Mouse (Mus musculus): ENCODE measurements around the gene Elfn1. TPM values are rescaled to one million over a fixed set of nuclear protein-coding genes. Genes with fewer than 3 reads are reported as not detected.

The Elfn1 gene
- polyA plus RNA-seq, 1 experiment from 2014 or later: 0.17 TPM

DNA sequence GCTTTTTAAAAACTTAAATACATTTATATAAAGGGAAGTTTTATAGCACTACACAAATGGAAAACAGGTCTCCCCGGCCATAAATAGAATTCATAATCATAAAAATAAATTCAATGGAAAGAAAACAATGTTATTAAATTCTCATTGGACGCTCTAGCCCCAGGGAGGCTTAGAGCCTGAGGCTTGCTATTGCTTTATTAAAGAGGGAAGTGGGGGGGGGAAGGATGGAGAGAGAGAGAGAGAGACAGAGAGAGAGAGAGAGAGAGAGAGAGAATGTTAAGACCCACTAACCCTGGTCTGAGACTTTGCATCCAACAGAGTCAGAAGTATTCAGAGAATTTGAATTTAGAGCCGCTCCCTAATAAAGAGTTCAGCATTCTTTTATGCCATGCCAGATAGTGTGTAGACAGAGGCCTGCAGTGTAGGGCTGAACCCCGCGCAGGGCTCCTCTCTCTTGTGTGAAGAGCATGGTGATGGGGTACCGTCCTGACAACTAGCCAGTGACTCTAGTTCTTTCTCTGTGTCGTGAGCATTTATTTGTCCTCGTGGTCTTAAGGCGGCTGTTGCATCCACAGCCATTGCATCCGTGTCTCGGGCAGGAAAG, 42.3 kb downstream of the Elfn1 start:
- Histone ChIP-seq H3K27ac (ENCODE audit: low read length) (no peak overlapping the region), H3K36me3 (ENCODE audit: control insufficient read depth, insufficient read depth, low read length) (no peaks in the 10 kb centered on the region), H3K4me2 (ENCODE audit: low read depth, low read length) (no peak overlapping the region), H3K9ac (ENCODE audit: low read depth, low read length) (no peak overlapping the region), H3K4me3 (ENCODE audit: low read length) (no peak overlapping the region), H3K4me1 (ENCODE audit: control insufficient read depth, insufficient read depth, low read length) (peaks cover 6% of the 10 kb centered on the region), H3K27me3 (replicated peaks; ENCODE audit: control insufficient read depth, insufficient read depth, low read length) (no peaks in the 10 kb centered on the region), H3K9me3 (ENCODE audit: control insufficient read depth, low read length) (no peaks in the 10 kb centered on the region)
- WGBS: 70% methylated on average over 11 of the region's 11 CpGs
- no peak for ATAC-seq

- Histone ChIP-seq H3K27me3 (replicated peaks; ENCODE audit: control insufficient read depth, insufficient read depth, low read length) (no peaks in the 10 kb centered on the region), H3K4me3 (ENCODE audit: low read length) (peak overlapping the region; percentile 1; the same call in 1 of the 2 replicates), H3K9ac (ENCODE audit: low read depth, low read length) (no peak overlapping the region), H3K27ac (ENCODE audit: low read length) (no peak overlapping the region), H3K36me3 (ENCODE audit: control insufficient read depth, insufficient read depth, low read length) (no peaks in the 10 kb centered on the region), H3K4me2 (ENCODE audit: low read depth, low read length) (no peak overlapping the region), H3K4me1 (ENCODE audit: control insufficient read depth, insufficient read depth, low read length) (peaks cover 9% of the 10 kb centered on the region), H3K9me3 (ENCODE audit: control insufficient read depth, low read length) (no peaks in the 10 kb centered on the region)
- ATAC-seq: peak; percentile 67
- WGBS: 16% methylated on average over 10 of the region's 10 CpGs
Measured at GRCm38 (mm10) chr5:139956859-139957258, 49.1 kb downstream of the Elfn1 start.

DNA sequence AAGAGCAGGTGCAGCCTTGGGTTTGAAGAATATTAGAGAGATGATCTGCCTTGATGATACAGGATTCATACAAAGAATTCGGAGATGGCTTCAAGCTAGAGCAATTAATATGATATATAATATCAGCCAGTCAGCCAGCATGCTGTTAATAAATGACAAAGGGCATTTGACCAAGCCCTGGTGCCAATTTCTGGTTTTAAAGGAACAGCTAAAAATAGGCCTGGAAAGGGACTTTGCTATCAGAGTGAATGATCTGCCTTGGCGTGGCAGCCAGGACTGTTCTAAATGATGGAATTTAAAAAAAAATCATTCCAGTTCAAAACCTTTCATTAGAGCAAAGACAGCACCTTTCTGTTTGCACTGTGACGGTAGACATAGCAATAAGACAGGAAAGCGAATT, 52.0 kb downstream of the Elfn1 start:
- Histone ChIP-seq H3K4me3 (ENCODE audit: low read length) (no peak overlapping the region), H3K4me1 (ENCODE audit: control insufficient read depth, insufficient read depth, low read length) (peaks cover 9% of the 10 kb centered on the region), H3K36me3 (ENCODE audit: control insufficient read depth, insufficient read depth, low read length) (no peaks in the 10 kb centered on the region), H3K9me3 (ENCODE audit: control insufficient read depth, low read length) (no peaks in the 10 kb centered on the region), H3K27me3 (replicated peaks; ENCODE audit: control insufficient read depth, insufficient read depth, low read length) (no peaks in the 10 kb centered on the region), H3K27ac (ENCODE audit: low read length) (no peak overlapping the region), H3K4me2 (ENCODE audit: low read depth, low read length) (no peak overlapping the region), H3K9ac (ENCODE audit: low read depth, low read length) (no peak overlapping the region)
- 80% methylated on average over 4 of the region's 4 CpGs for WGBS
- no peak for ATAC-seq

DNA sequence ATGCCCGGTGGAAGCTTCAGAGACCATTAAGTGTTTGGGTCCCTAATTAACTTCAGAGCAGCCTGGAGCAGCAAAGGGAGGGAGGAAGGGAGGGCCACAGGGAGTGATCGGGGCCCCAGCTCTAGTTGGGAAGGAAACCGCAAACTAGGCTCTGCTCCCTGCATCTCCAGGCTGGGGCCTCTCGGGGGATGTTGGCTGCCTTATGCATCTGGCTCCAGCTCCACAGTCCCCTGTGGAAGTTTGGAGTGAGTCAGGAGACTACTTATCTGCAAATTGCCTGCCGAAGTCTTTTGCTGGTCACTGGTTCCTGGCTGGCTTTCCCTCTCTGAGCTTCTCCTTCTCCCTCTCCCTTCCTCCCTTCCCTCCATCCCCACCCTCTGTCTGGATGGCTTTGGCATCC, 56.6 kb downstream of the Elfn1 start:
- H3K27me3 ChIP-seq (replicated peaks; ENCODE audit: control insufficient read depth, insufficient read depth, low read length): no peaks in the 10 kb centered on the region
- no peaks in the 10 kb centered on the region for H3K9me3 ChIP-seq (ENCODE audit: control insufficient read depth, low read length)
- no peak overlapping the region for H3K9ac ChIP-seq (ENCODE audit: low read depth, low read length)
- H3K4me2 ChIP-seq (ENCODE audit: low read depth, low read length): no peak overlapping the region
- H3K27ac ChIP-seq (ENCODE audit: low read length): no peak overlapping the region
- 52% methylated on average over 5 of the region's 5 CpGs for WGBS
- H3K4me3 ChIP-seq (ENCODE audit: low read length): no peak overlapping the region
- ATAC-seq: no peak
- no peaks in the 10 kb centered on the region for H3K36me3 ChIP-seq (ENCODE audit: control insufficient read depth, insufficient read depth, low read length)
- no peaks in the 10 kb centered on the region for H3K4me1 ChIP-seq (ENCODE audit: control insufficient read depth, insufficient read depth, low read length)

DNA sequence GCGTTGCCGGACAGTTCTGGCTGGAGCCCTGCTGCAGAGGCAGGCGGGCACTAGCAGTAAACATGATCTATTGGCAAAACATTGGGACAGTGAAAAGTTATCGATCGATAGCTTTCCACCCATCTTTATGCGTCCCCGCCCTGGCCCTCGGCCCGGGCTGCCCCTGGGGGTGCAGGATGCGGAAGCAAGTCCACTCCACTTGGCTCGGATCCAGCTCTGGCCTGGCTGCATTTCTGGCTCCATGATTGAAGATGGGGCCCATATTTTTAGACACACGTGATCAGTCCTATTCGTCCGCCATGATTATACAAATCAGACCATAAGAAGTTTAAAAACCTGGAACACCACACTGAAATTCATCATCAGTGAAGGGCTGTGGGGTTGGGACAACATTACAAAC, 57.9 kb downstream of the Elfn1 start:
- Histone ChIP-seq H3K4me2 (ENCODE audit: low read depth, low read length) (no peak overlapping the region), H3K27ac (ENCODE audit: low read length) (no peak overlapping the region), H3K9me3 (ENCODE audit: control insufficient read depth, low read length) (no peaks in the 10 kb centered on the region), H3K27me3 (replicated peaks; ENCODE audit: control insufficient read depth, insufficient read depth, low read length) (no peaks in the 10 kb centered on the region), H3K36me3 (ENCODE audit: control insufficient read depth, insufficient read depth, low read length) (no peaks in the 10 kb centered on the region), H3K4me3 (ENCODE audit: low read length) (no peak overlapping the region), H3K4me1 (ENCODE audit: control insufficient read depth, insufficient read depth, low read length) (0 out of 2 replicates have a peak, but pooled peaks cover 4% of the 10 kb centered on the region), H3K9ac (ENCODE audit: low read depth, low read length) (no peak overlapping the region)
- 85% methylated on average over 14 of the region's 14 CpGs for WGBS
- ATAC-seq: no peak

- H3K4me1 ChIP-seq (ENCODE audit: control insufficient read depth, insufficient read depth, low read length): 0 out of 2 replicates have a peak, but pooled peaks cover 4% of the 10 kb centered on the region
- WGBS: 73% methylated on average over 14 of the region's 14 CpGs
- H3K4me2 ChIP-seq (ENCODE audit: low read depth, low read length): no peak overlapping the region
- peaks cover 11% of the 10 kb centered on the region; the same call in 1 of the 2 replicates for H3K27me3 ChIP-seq (replicated peaks; ENCODE audit: control insufficient read depth, insufficient read depth, low read length)
- no peaks in the 10 kb centered on the region for H3K9me3 ChIP-seq (ENCODE audit: control insufficient read depth, low read length)
- H3K27ac ChIP-seq (ENCODE audit: low read length): no peak overlapping the region
- H3K36me3 ChIP-seq (ENCODE audit: control insufficient read depth, insufficient read depth, low read length): no peaks in the 10 kb centered on the region
- no peak overlapping the region for H3K4me3 ChIP-seq (ENCODE audit: low read length)
- no peak overlapping the region for H3K9ac ChIP-seq (ENCODE audit: low read depth, low read length)
- ATAC-seq: no peak
Measured at GRCm38 (mm10) chr5:139969151-139969948, 61.6 kb downstream of the Elfn1 start.

DNA sequence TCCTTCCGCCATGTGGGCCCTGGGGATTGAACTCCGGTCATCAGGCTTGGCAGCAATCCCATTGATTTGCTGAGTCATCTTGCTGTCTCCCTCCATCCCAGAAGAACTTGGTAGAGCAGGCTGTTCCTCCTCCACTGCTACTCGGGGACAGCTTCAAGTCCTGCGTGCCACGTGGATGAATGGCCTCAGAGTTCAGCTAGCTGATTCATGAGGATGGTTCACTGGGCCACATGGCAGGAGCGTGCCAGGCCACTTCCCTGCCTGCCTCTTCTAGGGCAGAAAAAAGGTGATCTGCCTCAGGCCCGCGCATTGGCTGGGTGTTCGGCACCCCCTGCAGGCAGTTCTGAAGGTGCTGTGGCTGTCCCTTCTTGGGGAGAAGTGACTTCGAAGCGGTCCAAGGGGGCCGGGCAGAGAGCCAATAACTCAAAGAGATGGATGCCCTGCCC, 62.5 kb downstream of the Elfn1 start:
- ATAC-seq: no peak

GRCm38 (mm10) chr5:139976584-139976983, 68.8 kb downstream of the Elfn1 start:
- H3K4me1 ChIP-seq (ENCODE audit: control insufficient read depth, insufficient read depth, low read length): peaks cover 4% of the 10 kb centered on the region; the same call in 1 of the 2 replicates
- WGBS: 74% methylated on average over 4 of the region's 4 CpGs
- H3K27me3 ChIP-seq (replicated peaks; ENCODE audit: control insufficient read depth, insufficient read depth, low read length): peaks cover 17% of the 10 kb centered on the region
- H3K36me3 ChIP-seq (ENCODE audit: control insufficient read depth, insufficient read depth, low read length): no peaks in the 10 kb centered on the region
- H3K4me3 ChIP-seq (ENCODE audit: low read length): no peak overlapping the region
- no peak overlapping the region for H3K27ac ChIP-seq (ENCODE audit: low read length)
- no peak for ATAC-seq
- no peaks in the 10 kb centered on the region for H3K9me3 ChIP-seq (ENCODE audit: control insufficient read depth, low read length)
- H3K4me2 ChIP-seq (ENCODE audit: low read depth, low read length): no peak overlapping the region
- H3K9ac ChIP-seq (ENCODE audit: low read depth, low read length): no peak overlapping the region

More for the DNA sequence above, 62.5 kb downstream of the Elfn1 start:
- no peaks in the 10 kb centered on the region for H3K9me3 ChIP-seq (ENCODE audit: control insufficient read depth, low read length)
- H3K4me3 ChIP-seq (ENCODE audit: low read length): no peak overlapping the region
- H3K9ac ChIP-seq (ENCODE audit: low read depth, low read length): no peak overlapping the region
- no peaks in the 10 kb centered on the region for H3K36me3 ChIP-seq (ENCODE audit: control insufficient read depth, insufficient read depth, low read length)
- no peak overlapping the region for H3K27ac ChIP-seq (ENCODE audit: low read length)
- 0 out of 2 replicates have a peak, but pooled peaks cover 4% of the 10 kb centered on the region for H3K4me1 ChIP-seq (ENCODE audit: control insufficient read depth, insufficient read depth, low read length)
- no peak overlapping the region for H3K4me2 ChIP-seq (ENCODE audit: low read depth, low read length)
- WGBS: 49% methylated on average over 12 of the region's 12 CpGs
- H3K27me3 ChIP-seq (replicated peaks; ENCODE audit: control insufficient read depth, insufficient read depth, low read length): peaks cover 11% of the 10 kb centered on the region; the same call in 1 of the 2 replicates

- Histone ChIP-seq H3K27ac (ENCODE audit: low read length) (no peak overlapping the region), H3K4me2 (ENCODE audit: low read depth, low read length) (no peak overlapping the region), H3K27me3 (replicated peaks; ENCODE audit: control insufficient read depth, insufficient read depth, low read length) (peaks cover 17% of the 10 kb centered on the region), H3K9ac (ENCODE audit: low read depth, low read length) (no peak overlapping the region), H3K9me3 (ENCODE audit: control insufficient read depth, low read length) (no peaks in the 10 kb centered on the region), H3K4me1 (ENCODE audit: control insufficient read depth, insufficient read depth, low read length) (peaks cover 4% of the 10 kb centered on the region; the same call in 1 of the 2 replicates), H3K4me3 (ENCODE audit: low read length) (no peak overlapping the region), H3K36me3 (ENCODE audit: control insufficient read depth, insufficient read depth, low read length) (no peaks in the 10 kb centered on the region)
- 25% methylated on average over 8 of the region's 8 CpGs for WGBS
- no peak for ATAC-seq
Measured at GRCm38 (mm10) chr5:139977476-139977875, 69.7 kb downstream of the Elfn1 start.
